Mouse (Mus musculus) adrenal gland, adult 8-10 months (tissue): ENCODE measurements around the gene Fam131a. TPM values are rescaled to one million over a fixed set of nuclear protein-coding genes. Genes with fewer than 3 reads are reported as not detected.
A peak's percentile ranks its signal among the peaks of the same experiment; 100 is the strongest.

ENCODE experiments used
- DNase-seq: peaks from one replicate; pipeline ENCODE4 v3.0.0; 2022
- total RNA-seq, 4 experiments: library from RNA; stranded (reverse); gene quantifications; 2 replicates each; pipeline ENCODE4 v1.2.4; 2022

The Fam131a gene
- total RNA-seq, 4 experiments from 2014 or later = 15.1 to 24.4 (median 19.7) TPM

DNA sequence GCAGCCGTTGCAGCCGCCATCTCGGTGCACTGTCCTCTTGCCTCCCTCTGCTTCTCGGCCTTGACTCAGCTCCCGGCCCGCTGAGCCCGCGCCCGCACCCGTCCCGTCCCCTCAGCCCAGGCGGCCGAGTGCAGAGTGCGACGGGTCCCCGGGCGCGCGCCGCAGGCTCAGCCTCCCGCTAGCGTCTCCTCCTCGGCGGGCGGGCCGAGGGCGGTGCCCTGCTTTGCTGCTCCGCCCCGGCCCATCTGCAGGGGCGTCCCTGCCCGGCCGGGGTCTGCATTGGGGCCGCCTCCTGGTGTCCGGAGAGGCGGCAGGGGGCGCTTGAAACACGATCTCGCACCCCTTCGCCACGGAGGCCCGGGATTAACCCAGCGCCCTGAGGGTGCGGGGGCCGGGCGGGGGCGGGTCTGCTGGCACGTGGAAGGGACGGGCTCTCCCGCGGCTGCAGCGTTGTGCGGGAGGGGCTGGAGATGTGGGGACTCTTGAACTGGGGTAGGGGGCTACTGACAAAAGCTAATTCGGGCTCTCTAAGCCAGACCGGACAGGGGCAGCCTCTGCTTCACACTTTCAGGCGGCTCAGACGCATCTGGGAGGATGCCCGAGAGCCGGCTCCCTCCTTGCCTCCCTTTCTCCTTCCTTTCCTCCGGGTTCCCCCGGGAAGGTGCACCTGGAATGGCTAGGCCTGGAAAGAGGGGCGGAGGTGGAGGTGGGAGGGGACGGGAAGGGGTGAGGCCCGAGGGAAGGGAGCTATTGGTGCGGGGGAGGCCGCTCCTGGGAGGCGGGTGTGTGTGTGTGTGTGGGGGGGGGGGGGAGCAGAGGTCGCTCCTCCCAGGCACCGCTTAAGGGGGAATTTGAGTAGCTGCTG, 23.2 kb downstream of the Fam131a start:
- DNase-seq = peak; percentile 80

- DNase-seq = no peak
These were observed 23.8 kb downstream of the Fam131a start for GRCm38 (mm10) chr16:20716841-20717180.

GRCm38 (mm10) chr16:20717181-20717977, 24.3 kb downstream of the Fam131a start, which contains the start of the genes Polr2h and Clcn2:
Polr2h (plus strand) TSS chr16:20717665.
Clcn2 (minus strand) TSS chr16:20717746.
- DNase-seq = peak; percentile 99

DNA sequence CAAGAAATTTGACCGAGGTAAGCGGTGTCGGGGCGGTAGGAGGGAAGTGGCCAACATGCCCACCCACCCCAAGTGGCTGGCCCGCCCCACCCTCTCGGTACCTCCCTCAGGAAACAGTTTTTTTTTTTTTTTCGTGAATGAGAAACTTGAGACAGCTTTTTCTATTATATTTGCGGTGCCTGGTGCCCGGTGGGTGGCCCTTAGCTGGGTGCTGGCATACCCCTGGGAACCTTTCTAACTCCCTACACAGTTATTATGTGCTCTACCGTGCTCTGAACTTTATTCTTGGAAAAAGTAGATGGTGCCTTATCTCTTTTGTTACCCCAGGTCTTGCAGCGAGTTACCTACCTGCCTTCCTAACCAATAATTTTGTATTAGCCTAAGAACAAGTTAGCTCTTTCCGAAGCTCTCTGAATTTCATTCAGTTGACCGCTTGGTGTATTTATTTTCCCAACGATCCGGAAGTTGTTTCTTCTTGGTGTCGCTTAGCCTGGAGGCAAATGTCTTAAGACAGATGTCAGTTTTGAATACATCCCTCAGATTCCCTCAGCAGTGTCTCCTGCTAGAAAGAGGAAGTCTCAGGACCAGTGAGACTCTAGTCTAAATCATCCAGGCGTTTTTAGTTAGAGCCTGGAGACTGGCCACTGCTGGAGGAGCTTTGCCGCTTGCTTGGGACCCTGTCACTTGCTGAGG, 25.1 kb downstream of the Fam131a start:
- no peak for DNase-seq

DNA sequence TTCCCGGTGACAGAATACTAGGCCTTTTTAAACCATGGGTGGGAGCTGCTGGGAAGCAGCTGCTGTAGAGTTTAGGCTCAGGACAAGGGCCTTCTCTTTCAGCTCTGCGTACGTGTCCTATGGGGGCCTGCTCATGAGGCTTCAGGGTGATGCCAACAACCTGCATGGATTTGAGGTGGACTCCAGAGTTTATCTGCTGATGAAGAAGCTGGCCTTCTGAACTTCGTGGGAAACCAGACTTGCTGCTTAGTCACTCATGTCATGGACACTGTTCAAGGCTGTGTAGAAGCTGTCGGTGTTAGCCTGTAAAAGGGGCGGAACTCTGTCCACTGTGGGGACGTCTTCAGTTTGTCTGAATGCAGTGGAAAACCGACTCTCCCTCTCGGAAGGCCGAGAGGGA, 28.8 kb downstream of the Fam131a start:
- DNase-seq = no peak

GRCm38 (mm10) chr16:20722736-20723135, 29.7 kb downstream of the Fam131a start:
- no peak for DNase-seq

- DNase-seq = no peak
These were observed 30.2 kb downstream of the Fam131a start for GRCm38 (mm10) chr16:20723247-20723646.

DNA sequence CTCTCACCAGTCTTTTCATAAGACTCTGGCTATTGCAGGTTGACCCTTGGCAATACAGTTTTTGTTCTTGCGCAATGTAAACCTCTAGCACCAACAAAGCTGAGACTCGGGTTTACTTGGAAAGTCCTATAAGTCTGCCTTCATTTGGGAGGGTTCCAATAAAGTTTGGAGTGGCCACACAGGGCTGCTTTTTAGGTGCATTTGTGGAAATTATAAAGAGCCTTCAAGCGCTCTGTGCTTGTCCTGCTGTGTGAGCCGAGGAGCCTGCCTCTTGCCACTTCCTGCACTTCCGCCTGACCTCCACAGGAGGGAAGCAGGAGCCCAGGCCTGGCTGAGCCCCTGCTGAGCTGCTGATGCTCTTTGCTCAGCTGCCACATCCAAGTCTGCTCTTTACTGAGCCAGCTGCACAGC, 31.3 kb downstream of the Fam131a start:
- peak; percentile 66 for DNase-seq

DNA sequence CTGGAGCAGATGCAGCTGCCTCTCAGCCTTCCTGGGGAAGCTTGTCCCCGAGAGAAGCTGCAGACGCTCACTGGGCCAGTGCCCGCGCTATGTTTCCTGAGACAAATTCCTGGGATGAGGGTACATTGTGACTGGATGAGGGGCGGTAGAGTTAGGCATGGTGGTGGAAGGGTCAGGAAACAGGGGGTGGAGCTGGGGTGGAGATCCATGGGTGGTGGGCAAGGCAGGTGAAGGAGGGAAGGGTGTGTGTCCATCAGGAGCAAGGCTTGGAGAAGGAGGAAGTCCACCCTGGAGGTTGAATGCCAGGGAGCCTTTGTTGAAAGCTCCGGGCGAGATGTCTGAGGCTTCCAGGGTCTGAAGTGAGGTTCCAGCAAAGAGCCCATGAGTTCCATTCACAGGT, 32.3 kb downstream of the Fam131a start:
- DNase-seq = no peak

- no peak for DNase-seq
These were observed 32.7 kb downstream of the Fam131a start for GRCm38 (mm10) chr16:20725750-20726149.

GRCm38 (mm10) chr16:20726384-20726783, 33.3 kb downstream of the Fam131a start:
- DNase-seq = no peak

GRCm38 (mm10) chr16:20730293-20730711, 37.3 kb downstream of the Fam131a start:
- no peak for DNase-seq

DNA sequence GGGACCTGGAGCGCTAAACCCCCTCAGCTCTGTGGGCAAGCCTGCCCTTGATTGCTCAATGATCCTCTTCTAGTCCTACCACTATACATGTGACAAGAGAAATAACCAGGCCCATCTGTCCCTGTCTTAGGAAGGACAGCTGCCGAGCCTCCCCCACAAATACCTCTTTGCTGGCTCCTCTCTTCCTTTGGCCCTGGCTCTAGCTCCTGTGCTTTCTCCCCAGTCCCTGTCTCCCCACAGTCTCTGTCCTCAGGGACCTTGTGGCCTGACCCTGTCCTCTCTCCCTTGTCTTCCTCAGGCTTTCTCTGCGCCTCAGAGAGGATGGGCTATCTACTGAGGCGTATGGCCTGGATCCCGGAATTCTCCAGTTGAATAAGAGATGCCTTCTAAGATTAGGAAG, 38.6 kb downstream of the Fam131a start:
- no peak for DNase-seq

- DNase-seq = no peak
These were observed 39.3 kb downstream of the Fam131a start for GRCm38 (mm10) chr16:20732251-20732924.

DNA sequence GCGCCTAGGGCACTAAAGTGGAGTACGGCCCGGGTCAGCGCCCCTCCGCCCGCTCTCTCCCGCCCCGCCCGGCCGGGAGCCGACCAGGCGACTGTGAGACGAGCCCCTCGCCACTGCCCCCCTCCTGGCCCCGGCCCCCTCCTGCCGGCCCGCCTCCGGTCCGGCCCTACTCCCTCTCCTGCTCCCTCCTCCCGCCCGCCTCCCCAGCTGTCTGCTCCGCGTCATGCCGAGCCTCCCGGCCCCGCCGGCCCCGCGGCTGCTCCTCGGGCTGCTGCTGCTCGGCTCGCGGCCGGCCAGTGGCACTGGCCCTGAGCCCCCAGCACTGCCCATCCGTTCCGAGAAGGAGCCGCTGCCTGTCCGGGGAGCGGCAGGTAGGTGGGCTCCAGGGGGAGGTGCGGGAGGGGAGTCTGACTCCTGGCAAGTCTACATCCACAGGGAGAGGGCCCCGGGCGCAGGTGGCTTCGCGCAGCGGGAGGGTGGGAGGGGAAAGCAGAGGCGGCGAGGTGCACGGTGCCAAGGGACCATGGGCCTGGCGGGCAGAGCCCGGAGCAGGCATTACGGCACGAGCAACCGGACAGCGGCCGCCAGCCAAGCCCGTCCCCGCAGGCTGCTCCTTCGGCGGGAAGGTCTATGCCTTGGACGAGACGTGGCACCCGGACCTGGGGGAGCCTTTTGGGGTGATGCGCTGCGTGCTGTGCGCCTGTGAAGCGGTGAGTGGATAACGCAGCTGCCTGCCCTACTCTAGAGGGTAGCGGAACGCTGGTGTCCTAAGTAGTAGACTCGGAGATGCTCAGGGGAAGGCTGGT, 40.1 kb downstream of the Fam131a start, which contains the start of gene Chrd:
Chrd (plus strand) TSS at position 203 of the 806 bp plus-strand sequence.
- DNase-seq = no peak

- DNase-seq = no peak
These were observed 41.0 kb downstream of the Fam131a start, which contains the start of gene Thpo for GRCm38 (mm10) chr16:20733731-20734730. Thpo (minus strand) TSS chr16:20734511.

DNA sequence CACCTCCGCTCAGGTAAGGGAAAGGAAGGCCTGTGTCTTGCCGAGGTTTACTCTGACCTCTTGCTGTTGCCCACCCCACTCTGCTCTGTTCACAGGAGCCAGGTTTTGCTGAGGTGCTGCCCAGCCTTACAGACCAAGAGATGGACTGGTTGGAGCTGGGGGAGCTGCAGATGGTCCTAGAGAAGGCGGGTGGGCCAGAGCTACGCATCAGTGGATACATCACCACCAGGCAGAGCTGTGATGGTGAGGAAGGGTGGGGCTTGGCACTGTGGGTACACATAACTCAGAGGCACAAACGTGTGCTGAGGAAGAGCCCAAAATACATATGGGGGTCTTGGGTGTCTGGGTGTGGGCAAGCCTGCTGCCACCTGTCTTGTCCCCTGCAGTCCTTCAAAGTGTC, 42.6 kb downstream of the Fam131a start:
- no peak for DNase-seq

GRCm38 (mm10) chr16:20736168-20736567, 43.1 kb downstream of the Fam131a start:
- DNase-seq = no peak

DNA sequence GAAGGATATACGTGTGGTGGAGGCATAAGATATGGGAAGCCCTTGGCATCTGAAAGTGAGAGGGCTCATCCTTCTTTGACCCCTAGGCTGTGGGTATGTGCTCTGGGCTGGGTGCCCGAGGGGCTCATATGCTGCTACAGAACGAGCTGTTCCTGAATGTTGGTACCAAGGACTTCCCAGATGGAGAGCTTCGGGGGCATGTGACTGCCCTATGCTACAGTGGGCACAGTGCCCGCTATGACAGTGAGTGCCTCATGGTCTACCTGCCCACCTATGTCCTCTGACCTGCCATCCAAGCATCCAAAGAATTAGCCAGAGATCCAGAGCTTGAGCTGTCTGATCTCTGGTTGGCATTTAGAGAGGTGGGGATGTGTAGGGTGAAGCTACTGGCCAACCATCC, 43.8 kb downstream of the Fam131a start:
- DNase-seq = no peak

DNA sequence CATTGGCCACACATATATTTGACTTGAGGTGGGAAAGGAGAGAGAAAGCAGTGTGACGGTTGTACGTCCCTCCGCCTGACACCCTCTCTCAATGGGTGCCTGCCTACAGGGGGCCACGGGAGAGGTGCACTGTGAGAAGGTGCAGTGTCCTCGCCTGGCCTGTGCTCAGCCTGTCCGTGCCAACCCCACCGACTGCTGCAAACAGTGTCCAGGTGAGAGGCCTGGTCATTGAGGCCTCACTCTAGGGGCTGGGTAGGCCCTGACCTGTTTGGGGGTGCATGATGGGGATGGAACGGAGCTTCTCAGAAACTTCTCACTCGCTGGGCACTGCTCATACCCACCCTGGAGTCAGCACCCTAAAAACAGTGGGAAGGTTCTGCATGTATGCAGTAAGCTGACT, 46.8 kb downstream of the Fam131a start:
- no peak for DNase-seq
